Mouse (Mus musculus) retina, postnatal 7 days (tissue): ENCODE measurements around the gene Nuak2.

ENCODE experiments used
- DNase-seq: peaks from one replicate; pipeline ENCODE4 v3.0.0-alpha.2; 2012; ENCODE audit warnings: low read depth, low spot score

Gene Nuak2

GRCm38 (mm10) chr1:132376211-132377054 is 60.5 kb downstream of the Nuak2 start:
- no peak for DNase-seq

GRCm38 (mm10) chr1:132377055-132377365 is 61.1 kb downstream of the Nuak2 start:
- no peak for DNase-seq

- no peak for DNase-seq
These were observed 61.9 kb downstream of the Nuak2 start for GRCm38 (mm10) chr1:132377811-132378210.

DNA sequence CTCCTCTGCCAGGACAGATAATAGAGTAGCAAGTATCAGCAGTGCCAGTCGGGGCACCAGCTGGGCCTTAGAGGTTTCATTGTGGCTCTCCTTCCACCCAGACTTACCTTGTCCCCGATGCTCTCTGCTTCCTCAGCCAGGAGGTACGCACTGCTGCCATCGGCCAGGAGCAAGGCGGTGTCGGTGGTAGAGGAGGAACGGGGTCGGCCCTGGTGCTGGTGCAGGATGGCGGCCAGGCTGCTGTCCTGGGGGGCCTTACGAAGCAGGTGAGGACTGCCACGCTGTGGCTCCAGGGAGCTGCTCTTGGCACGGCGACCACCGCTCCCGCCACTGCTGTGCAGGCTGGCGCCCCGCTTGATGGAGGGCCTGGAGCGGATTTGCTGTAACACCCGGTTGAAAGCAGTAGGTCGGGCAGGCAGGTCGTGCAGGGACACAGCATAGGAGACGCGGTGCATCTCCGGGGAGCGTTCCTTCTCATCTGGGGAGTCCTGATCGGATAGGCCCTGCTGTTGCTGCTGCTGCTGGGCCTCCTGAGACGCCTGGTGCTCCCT is 64.7 kb downstream of the Nuak2 start:
- no peak for DNase-seq

DNA sequence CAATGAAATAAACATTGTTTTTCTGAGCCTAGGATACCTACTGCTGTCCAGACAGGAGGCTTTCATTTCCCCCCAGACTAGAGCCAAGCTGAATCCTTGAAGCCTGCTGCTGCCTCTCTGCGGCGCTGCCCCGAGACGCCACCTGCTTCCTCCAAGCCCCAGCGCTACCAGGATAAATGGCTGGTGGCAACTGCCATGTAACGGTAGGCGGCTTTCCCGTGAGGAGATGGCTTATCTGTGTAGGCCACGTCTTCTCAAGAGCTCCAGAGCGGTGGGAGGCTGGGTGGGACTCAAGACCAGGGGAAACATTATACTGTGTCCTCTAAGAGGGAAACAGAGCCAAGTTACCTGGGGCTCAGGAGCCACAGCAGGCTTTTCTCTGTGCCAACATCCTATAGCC is 66.0 kb downstream of the Nuak2 start:
- no peak for DNase-seq
